Mouse (Mus musculus): Measurements from ENCODE around the gene Gm28230.

- no peak for TF ChIP-seq NANOG (IDR thresholded peaks at IDR 0.05; ENCODE audit: borderline replicate concordance, low read length)
- TF ChIP-seq CTCF (conservative IDR thresholded peaks at IDR 0.05; ENCODE audit: low read length), result no peak
- no peak for TF ChIP-seq POU5F1 (IDR thresholded peaks at IDR 0.05; ENCODE audit: borderline replicate concordance, low read length)
Observed at GRCm38 (mm10) chr2:74685059-74685603, 41.4 kb upstream of the Gm28230 start.

Data from E14TG2a.4 (cell line).